In genomic region chr2:59896400-59896799, GRCm38 (mm10) we compare ENCODE assay signal across 9 mouse cellular contexts. TPM values are rescaled to one million over a fixed set of nuclear protein-coding genes. Genes with fewer than 3 reads are reported as not detected.
A peak's percentile ranks its signal among the peaks of the same experiment; 100 is the strongest.
DNase-seq lines count a peak whose midpoint lies in the region; ATAC-seq lines count a peak whose summit lies in the region.
"Had no signal": no experiment of that assay in that cellular context is flagged by ENCODE, and none has a peak within 500 bp of the region (broad histone marks: within the 10 kb centered on the region; RNA-seq: fewer than 3 reads in every experiment).

No protein-coding gene starts in this region.

- H3K36me3 ChIP-seq in heart, embryonic 13.5 days = peaks cover 58% of the 10 kb centered on the region
- peaks cover 17% of the 10 kb centered on the region for H3K36me3 ChIP-seq in lung, embryonic 15.5 days

- no peaks in the 10 kb centered on the region for H3K9me3 ChIP-seq in heart, embryonic 13.5 days
- no peaks in the 10 kb centered on the region for H3K9me3 ChIP-seq in lung, embryonic 15.5 days

- H3K27ac ChIP-seq in heart, embryonic 13.5 days (replicated peaks) = peak overlapping the region; percentile 73
- no peak overlapping the region; the same call in 1 of the 2 replicates for H3K27ac ChIP-seq in lung, embryonic 15.5 days
- H3K27ac ChIP-seq: left cerebral cortex, adult 2 months had no signal

- intact Hi-C loops in heart, postnatal 25 days (cut with DNase I) = no loop called here

- H3K4me1 ChIP-seq in heart, embryonic 13.5 days = peaks cover 20% of the 10 kb centered on the region
- peaks cover 11% of the 10 kb centered on the region; the same call in 1 of the 2 replicates for H3K4me1 ChIP-seq in lung, embryonic 15.5 days

- H3K4me2 ChIP-seq in heart, embryonic 13.5 days = no peak overlapping the region; the same call in 1 of the 2 replicates
- H3K4me2 ChIP-seq in lung, embryonic 15.5 days = no peak overlapping the region

- WGBS in heart, embryonic 13.5 days = 37% methylated on average over 7 of the region's 7 CpGs
- 60% methylated on average over 7 of the region's 7 CpGs for WGBS in lung, embryonic 15.5 days

- no peak for ATAC-seq in heart, embryonic 13.5 days (ENCODE audit: extremely low read depth, insufficient number of reproducible peaks, low FRiP score, low TSS enrichment)
- ATAC-seq in lung, embryonic 15.5 days (ENCODE audit: borderline replicate concordance, extremely low read depth, low FRiP score, low TSS enrichment) = peak; percentile 35; the same call in 1 of the 2 replicates

- no peaks in the 10 kb centered on the region for H3K27me3 ChIP-seq in heart, embryonic 13.5 days (replicated peaks)
- H3K27me3 ChIP-seq in lung, embryonic 15.5 days = no peaks in the 10 kb centered on the region

- peak; percentile 14 to 22 for DNase-seq in heart, adult 18-20 months
- no peak for DNase-seq in heart, postnatal 25 days (ENCODE audit: low spot score)
- peak; percentile 96 for DNase-seq in adipocyte (ENCODE audit: low spot score)
- no peak for DNase-seq in embryo, embryonic 10 days (ENCODE audit: low spot score)
- no peak for DNase-seq in cerebellum, postnatal 14 days
- no peak for DNase-seq in thymus, postnatal 14 days

- H3K4me3 ChIP-seq in heart, embryonic 13.5 days = no peak overlapping the region
- no peak overlapping the region for H3K4me3 ChIP-seq in lung, embryonic 15.5 days
- H3K4me3 ChIP-seq: left cerebral cortex, adult 2 months had no signal

- H3K9ac ChIP-seq in heart, embryonic 13.5 days = no peak overlapping the region
- no peak overlapping the region for H3K9ac ChIP-seq in lung, embryonic 15.5 days

RNA-seq across cellular contexts. Expression of gene Wdsub1, which starts 14.0 kb away (rescaled TPM):
- total RNA-seq in heart, adult 18-20 months (2021) = 10 to 100 TPM; 18.6 to 19.2 TPM
- 10 to 100 TPM; 21.3 to 21.5 TPM for total RNA-seq in heart, postnatal 25 days (2021)
- polyA plus RNA-seq in heart, embryonic 13.5 days (2015; fragmentation: Nextera tagmentation; extraction: Ambion mirVana) = 42.7 and 51.8 TPM in 2 replicates
- polyA plus RNA-seq in lung, embryonic 15.5 days (2015; fragmentation: Nextera tagmentation; extraction: Ambion mirVana) = 34.7 and 35.6 TPM in 2 replicates

Comparison
In these comparisons a context has a peak if more than half of its experiments do, and no peak if none do; other contexts are left out.
1. DNase-seq: peak in heart, adult 18-20 months (2 of 2) and adipocyte (single experiment); none in heart, postnatal 25 days (single experiment), embryo, embryonic 10 days (single experiment), cerebellum, postnatal 14 days (0 of 2) and thymus, postnatal 14 days (single experiment).